Mouse (Mus musculus): ENCODE data around the gene Pex10. TPM values are rescaled to one million over a fixed set of nuclear protein-coding genes. Genes with fewer than 3 reads are reported as not detected.

Pex10 gene
- polyA plus RNA-seq, 1 experiment from 2014 or later, result 22.7 TPM

DNA sequence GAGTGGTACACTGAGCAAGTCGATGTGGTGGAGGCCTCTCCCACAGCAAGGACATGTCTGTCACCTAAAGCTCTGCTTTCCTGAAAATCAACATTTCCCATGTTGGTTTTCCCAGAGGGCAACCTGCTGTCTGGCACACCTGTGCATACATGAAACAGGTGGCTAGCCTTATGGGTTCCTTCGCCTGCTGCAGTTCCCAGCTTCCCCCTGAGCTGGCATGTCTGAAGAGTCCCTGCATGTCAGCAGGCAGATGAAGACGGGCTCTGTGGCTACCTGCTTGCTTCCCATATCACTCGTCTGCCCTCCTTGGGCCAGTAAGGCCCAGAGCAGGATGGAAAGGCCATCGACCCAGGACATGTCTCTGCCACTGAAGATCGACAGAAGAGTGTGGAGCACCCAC is 30.6 kb downstream of the Pex10 start:
- 88% methylated on average over 6 of the region's 6 CpGs for WGBS
- no peak for ATAC-seq (replicated peaks)
- H3K9ac ChIP-seq, result no peak overlapping the region

DNA sequence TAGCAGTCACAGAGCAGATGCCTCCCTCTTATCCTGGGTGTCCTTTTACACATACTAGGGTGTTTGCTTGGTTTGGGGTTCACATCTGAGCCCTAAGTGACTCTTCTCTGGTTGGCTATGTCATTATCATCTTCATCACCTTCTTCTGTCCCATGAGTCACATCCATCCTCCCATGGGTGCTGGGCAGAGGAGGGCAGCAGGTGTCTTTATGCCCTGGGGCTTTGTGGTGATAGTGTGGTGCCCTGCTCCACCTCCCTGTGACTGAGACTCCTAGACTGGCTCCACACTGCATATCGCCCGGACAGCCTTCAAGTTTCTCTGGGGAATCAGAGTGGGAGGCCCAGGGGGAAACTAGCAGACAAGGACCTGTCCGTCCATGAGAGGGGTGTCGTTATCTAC is 31.8 kb downstream of the Pex10 start:
- no peak overlapping the region for H3K9ac ChIP-seq
- ATAC-seq (replicated peaks), result no peak

More for the DNA sequence above, 30.6 kb downstream of the Pex10 start:
- Histone ChIP-seq H3K4me1 (peaks cover 3% of the 10 kb centered on the region), H3K4me2 (no peak overlapping the region), H3K36me3 (replicated peaks) (no peaks in the 10 kb centered on the region), H3K27ac (no peak overlapping the region), H3K27me3 (replicated peaks) (no peaks in the 10 kb centered on the region), H3K4me3 (no peak overlapping the region), H3K9me3 (no peaks in the 10 kb centered on the region)

DNA sequence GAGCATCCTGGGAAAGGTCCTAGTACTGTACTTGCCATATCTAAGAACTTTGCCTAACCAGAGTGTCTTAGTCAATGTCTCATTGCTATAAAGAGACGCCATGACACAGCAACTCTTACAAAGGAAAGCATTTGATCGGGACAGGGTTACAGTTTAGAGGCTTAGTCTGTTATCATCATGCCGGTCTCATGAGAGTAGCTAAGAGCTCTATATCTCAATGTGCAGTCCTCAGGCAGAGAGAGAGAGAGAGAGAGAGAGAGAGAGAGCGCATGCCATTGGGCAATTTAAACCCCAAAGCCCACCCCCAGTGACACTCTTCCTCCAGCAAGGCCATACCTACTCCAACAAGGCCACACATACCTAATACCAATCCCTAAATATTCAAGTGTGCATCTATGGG is 41.1 kb downstream of the Pex10 start:
- Histone ChIP-seq H3K4me2 (no peak overlapping the region), H3K9ac (no peak overlapping the region), H3K27ac (no peak overlapping the region), H3K4me1 (no peaks in the 10 kb centered on the region), H3K27me3 (replicated peaks) (no peaks in the 10 kb centered on the region), H3K36me3 (replicated peaks) (no peaks in the 10 kb centered on the region), H3K9me3 (no peaks in the 10 kb centered on the region), H3K4me3 (no peak overlapping the region)
- 89% methylated on average over 4 of the region's 4 CpGs for WGBS
- ATAC-seq (replicated peaks), result no peak

More for the DNA sequence above, 31.8 kb downstream of the Pex10 start:
- peaks cover 3% of the 10 kb centered on the region for H3K4me1 ChIP-seq
- no peak overlapping the region for H3K4me3 ChIP-seq
- no peak overlapping the region for H3K27ac ChIP-seq
- WGBS, result 89% methylated on average over 4 of the region's 4 CpGs
- H3K36me3 ChIP-seq (replicated peaks), result no peaks in the 10 kb centered on the region
- no peaks in the 10 kb centered on the region for H3K27me3 ChIP-seq (replicated peaks)
- no peak overlapping the region for H3K4me2 ChIP-seq
- no peaks in the 10 kb centered on the region for H3K9me3 ChIP-seq

DNA sequence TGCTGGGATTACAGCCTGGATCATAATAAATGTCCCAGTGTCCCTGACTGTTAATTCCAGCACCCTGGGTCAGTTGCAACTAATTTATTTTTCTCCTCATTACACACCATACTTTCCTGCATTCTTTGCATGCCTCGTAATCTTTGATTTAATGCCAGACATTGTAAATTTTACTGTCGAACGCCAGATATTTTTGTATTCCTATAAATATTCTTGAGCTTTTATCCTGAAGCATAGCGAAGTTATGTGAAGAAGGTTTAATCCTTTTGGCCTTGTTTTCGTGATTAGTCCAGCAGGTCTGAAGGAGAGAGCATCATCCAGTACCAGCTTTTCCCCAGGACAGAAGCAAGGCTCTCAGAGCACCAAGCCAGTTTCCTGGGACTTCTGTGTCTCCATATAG is 42.7 kb downstream of the Pex10 start:
- no peaks in the 10 kb centered on the region for H3K27me3 ChIP-seq (replicated peaks)
- H3K4me1 ChIP-seq, result no peaks in the 10 kb centered on the region
- H3K9ac ChIP-seq, result no peak overlapping the region
- no peak overlapping the region for H3K27ac ChIP-seq
- no peaks in the 10 kb centered on the region for H3K36me3 ChIP-seq (replicated peaks)
- ATAC-seq (replicated peaks), result no peak
- 85% methylated on average over 5 of the region's 5 CpGs for WGBS
- H3K4me2 ChIP-seq, result no peak overlapping the region
- H3K4me3 ChIP-seq, result no peak overlapping the region
- H3K9me3 ChIP-seq, result no peaks in the 10 kb centered on the region

DNA sequence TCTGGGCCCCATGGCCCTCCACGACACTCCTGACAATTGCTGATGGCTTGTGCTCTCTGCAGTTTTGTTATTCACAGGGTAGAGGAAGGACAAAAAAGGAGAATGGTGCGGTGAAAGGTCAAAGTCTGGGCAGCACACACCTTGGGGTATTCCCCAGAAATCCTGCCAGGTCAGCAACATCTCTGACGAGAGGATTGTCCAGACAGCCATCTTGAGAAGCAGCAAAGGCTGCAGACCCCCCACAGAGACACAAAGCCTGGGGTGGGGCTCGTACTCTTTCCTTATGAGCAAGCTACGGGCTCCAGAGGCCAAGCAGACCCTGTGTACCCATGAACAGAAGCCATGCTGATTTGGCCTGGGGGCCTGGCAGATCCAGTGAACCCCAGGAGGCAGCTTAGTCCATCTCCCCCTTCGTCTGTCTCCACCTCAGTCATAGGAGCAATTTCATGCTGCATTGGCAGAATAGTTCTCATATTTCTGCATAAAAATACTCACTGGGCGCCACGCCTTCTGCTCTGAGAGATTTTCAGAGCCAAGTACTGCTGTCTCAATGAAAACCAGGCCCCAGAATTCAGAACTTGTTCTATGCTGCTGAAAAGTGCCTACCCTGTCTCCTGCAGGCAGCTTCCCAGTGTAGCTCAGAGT is 47.1 kb downstream of the Pex10 start:
- Histone ChIP-seq H3K4me1 (0 out of 2 replicates have a peak, but pooled peaks cover 3% of the 10 kb centered on the region), H3K36me3 (replicated peaks) (no peaks in the 10 kb centered on the region), H3K27me3 (replicated peaks) (no peaks in the 10 kb centered on the region), H3K27ac (no peak overlapping the region), H3K4me3 (no peak overlapping the region), H3K4me2 (no peak overlapping the region), H3K9ac (no peak overlapping the region), H3K9me3 (no peaks in the 10 kb centered on the region)
- 57% methylated on average over 8 of the region's 8 CpGs for WGBS
- no peak for ATAC-seq (replicated peaks)

DNA sequence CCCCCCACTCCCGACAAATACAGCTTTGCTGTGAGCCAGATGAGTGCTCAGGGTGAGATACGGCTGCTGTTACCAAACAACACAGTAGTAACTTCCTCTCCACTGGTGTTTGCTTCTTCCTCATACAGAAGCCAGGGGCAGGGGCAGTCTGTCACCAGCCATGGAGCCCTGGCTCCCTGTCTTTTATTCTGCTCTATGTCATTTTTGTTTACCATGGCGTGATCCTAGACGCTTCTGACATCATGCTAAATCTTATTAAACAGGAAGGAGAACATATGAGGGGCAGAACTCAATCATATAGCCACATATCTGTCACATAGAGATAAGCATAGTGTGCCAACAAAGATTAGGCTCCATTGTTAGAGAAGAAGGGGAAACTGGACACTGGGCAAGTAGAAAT is 49.8 kb downstream of the Pex10 start:
- no peak overlapping the region for H3K4me2 ChIP-seq
- 84% methylated on average over 4 of the region's 4 CpGs for WGBS
- no peak overlapping the region for H3K4me3 ChIP-seq
- H3K4me1 ChIP-seq, result 0 out of 2 replicates have a peak, but pooled peaks cover 3% of the 10 kb centered on the region
- H3K27ac ChIP-seq, result no peak overlapping the region
- H3K9ac ChIP-seq, result no peak overlapping the region
- H3K9me3 ChIP-seq, result no peaks in the 10 kb centered on the region
- no peaks in the 10 kb centered on the region for H3K36me3 ChIP-seq (replicated peaks)
- no peak for ATAC-seq (replicated peaks)
- no peaks in the 10 kb centered on the region for H3K27me3 ChIP-seq (replicated peaks)

DNA sequence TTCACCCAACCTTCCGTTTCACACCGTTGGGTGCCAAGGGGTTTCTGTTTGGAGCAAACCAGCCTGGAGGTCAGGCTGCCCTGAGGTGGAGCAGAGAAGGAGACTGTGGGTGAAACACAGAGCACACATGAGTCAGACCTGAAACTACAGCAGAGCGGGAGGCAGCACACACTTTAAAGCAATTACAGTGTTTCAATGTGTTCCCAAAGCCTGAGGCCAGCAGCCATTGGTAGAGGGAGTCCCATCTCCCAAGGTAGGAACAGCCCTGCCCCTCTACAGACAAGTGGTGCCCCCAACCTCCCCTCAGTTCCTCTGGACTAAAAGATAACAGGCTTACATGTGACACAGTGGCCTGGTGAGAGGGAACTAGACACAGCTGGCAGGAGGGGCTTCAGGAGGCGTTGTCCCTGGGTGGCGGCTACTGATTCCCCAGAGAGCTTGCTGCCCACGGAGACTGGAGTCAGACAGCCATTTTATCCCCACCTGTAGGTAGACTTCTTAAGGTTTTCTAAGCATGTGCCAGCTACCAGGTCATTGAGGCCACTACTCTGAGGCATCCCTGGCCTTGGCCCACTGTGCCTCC is 50.7 kb downstream of the Pex10 start:
- H3K27ac ChIP-seq, result no peak overlapping the region
- H3K9me3 ChIP-seq, result no peaks in the 10 kb centered on the region
- ATAC-seq (replicated peaks), result no peak
- no peaks in the 10 kb centered on the region for H3K36me3 ChIP-seq (replicated peaks)
- peaks cover 10% of the 10 kb centered on the region for H3K4me1 ChIP-seq
- WGBS, result 83% methylated on average over 6 of the region's 6 CpGs
- no peak overlapping the region for H3K9ac ChIP-seq
- no peak overlapping the region for H3K4me3 ChIP-seq
- H3K4me2 ChIP-seq, result no peak overlapping the region
- H3K27me3 ChIP-seq (replicated peaks), result no peaks in the 10 kb centered on the region

DNA sequence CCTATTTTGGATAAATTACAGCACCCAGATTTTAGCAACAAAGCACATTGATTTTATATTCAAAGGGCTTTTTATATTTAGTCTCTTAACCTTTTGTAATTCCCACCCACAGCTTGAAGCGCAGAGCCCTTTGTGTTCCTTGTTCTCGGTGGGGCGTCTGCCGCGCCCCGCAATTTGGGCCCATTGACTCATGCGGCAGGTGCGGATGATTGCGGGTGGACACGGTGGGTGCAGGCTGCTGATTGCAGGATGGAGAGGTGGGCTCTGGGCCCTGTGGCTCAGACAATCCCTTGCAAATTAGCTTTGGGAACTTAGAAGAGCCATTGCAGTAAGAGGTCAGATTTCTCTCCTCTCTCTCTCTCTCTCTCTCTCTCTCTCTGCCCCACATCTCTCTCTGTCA is 51.5 kb downstream of the Pex10 start:
- 55% methylated on average over 10 of the region's 10 CpGs for WGBS
- Histone ChIP-seq H3K9me3 (no peaks in the 10 kb centered on the region), H3K4me1 (peaks cover 18% of the 10 kb centered on the region), H3K4me2 (no peak overlapping the region), H3K27me3 (replicated peaks) (no peaks in the 10 kb centered on the region), H3K9ac (no peak overlapping the region), H3K27ac (no peak overlapping the region), H3K4me3 (no peak overlapping the region), H3K36me3 (replicated peaks) (no peaks in the 10 kb centered on the region)
- no peak for ATAC-seq (replicated peaks)

DNA sequence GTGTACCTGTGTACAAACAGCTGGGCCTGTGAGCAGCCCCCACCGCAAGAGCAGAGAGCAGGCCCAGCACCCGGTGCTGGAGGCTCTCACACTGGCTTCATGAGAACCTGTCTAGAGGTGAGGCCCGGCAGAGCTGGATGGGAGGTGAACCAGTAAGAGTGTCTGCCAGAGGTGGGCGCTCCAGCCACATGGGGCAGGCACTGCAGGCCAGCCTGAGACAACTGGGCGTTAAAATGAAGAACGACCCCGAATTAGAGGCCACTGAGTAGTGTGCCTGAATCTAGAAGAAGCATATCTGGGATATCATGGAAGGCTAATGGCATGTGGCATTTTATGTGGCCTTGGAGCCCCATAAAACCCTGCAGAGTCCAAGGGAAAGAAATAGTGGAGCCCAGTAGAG is 53.2 kb downstream of the Pex10 start:
- Histone ChIP-seq H3K4me3 (no peak overlapping the region), H3K36me3 (replicated peaks) (no peaks in the 10 kb centered on the region), H3K9ac (no peak overlapping the region), H3K27me3 (replicated peaks) (no peaks in the 10 kb centered on the region), H3K9me3 (no peaks in the 10 kb centered on the region), H3K4me2 (no peak overlapping the region), H3K27ac (no peak overlapping the region), H3K4me1 (peaks cover 18% of the 10 kb centered on the region)
- WGBS, result 88% methylated on average over 7 of the region's 7 CpGs
- ATAC-seq (replicated peaks), result no peak

DNA sequence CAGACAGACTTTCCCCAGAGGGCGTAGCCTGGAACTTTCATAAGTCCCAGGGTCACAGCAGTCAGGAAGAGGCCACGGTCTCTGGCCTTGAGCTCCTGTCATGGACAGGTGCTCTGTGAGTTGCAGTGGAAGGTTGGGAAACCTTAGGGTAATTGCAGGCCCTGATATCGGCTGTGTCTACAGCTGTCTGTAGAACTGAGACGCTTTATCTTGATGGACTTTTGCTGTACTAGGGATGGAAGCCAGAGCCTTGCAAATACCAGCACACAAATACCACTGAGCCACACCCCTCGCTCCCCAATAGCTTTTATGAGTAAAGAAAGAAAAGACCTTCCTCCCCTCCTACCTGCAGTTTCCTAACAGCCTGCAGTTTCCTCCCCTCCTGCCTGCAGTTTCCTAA is 53.8 kb downstream of the Pex10 start:
- H3K27me3 ChIP-seq (replicated peaks), result no peaks in the 10 kb centered on the region
- H3K36me3 ChIP-seq (replicated peaks), result no peaks in the 10 kb centered on the region
- no peak overlapping the region for H3K4me3 ChIP-seq
- no peak overlapping the region for H3K9ac ChIP-seq
- ATAC-seq (replicated peaks), result no peak
- WGBS, result 88% methylated on average over 5 of the region's 5 CpGs
- H3K9me3 ChIP-seq, result no peaks in the 10 kb centered on the region
- H3K4me1 ChIP-seq, result peaks cover 18% of the 10 kb centered on the region
- no peak overlapping the region for H3K4me2 ChIP-seq
- H3K27ac ChIP-seq, result no peak overlapping the region

DNA sequence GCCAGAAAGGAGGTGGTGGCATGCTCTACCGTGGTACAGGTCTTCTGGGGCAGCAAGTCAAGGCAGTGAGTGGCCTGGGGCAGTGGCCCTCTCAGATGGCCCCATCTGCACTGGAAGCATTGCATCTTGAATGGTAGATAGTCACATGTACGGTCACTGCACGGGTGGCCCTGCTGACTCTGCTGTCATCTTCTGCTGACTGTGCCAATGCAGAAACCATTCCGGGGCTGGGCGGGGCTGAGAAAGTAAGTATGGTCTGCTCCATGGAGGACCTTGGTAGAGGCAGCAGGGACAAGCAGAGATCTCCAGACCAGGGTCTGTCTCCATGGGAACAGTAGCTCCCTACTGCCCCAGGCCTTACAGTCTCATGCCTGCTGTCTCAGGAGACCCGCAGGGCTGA is 54.4 kb downstream of the Pex10 start:
- no peak overlapping the region for H3K4me3 ChIP-seq
- H3K27me3 ChIP-seq (replicated peaks), result no peaks in the 10 kb centered on the region
- no peak overlapping the region for H3K4me2 ChIP-seq
- H3K9me3 ChIP-seq, result no peaks in the 10 kb centered on the region
- no peak for ATAC-seq (replicated peaks)
- H3K9ac ChIP-seq, result no peak overlapping the region
- peaks cover 18% of the 10 kb centered on the region for H3K4me1 ChIP-seq
- 88% methylated on average over 6 of the region's 6 CpGs for WGBS
- H3K27ac ChIP-seq, result no peak overlapping the region
- H3K36me3 ChIP-seq (replicated peaks), result no peaks in the 10 kb centered on the region

All from midbrain, embryonic 15.5 days (tissue).